Mouse (Mus musculus) liver, embryonic 14.5 days (tissue): Measurements from ENCODE around the gene Litaf.

Experiments
- CTCF ChIP-seq: IDR thresholded peaks from 2 replicates; pipeline ENCODE4 v1.5.1; 2016; ENCODE audit warnings: antibody characterized with exemption, low read depth, control low read depth
- EP300 ChIP-seq: IDR thresholded peaks from 2 replicates; pipeline ENCODE4 v1.6.1; 2016; ENCODE audit warnings: antibody characterized with exemption, low read depth

- TF ChIP-seq EP300 (no peak), CTCF (no peak)
These were observed 108.2 kb downstream of the Litaf start for GRCm38 (mm10) chr16:10957794-10958193.
